Comparison of ENCODE assay signal across 19 mouse cellular contexts in the genomic region with DNA sequence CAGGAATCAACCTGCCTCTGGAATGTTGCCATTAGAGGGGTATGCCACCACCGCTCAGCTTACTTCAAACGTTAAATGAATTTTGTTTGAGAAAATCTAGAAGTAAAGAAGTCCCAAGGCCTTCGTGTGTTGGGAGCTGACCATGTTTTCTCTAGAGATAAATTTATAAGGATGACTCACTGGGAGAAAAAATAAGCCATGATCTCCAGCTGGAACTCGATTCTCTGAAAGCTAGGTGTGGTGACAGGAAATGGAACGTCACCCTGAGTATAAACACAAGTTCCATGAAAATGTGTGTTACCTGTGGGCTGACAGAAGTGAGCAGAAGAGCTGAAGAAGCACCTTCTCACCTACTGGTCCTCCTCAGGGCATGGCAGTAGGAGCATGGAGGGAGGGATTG. TPM values are rescaled to one million over a fixed set of nuclear protein-coding genes. Genes with fewer than 3 reads are reported as not detected.
DNase-seq lines count a peak whose midpoint lies in the region; ATAC-seq and TF ChIP-seq lines count a peak whose summit lies in the region.
"Had no signal": no experiment of that assay in that cellular context is flagged by ENCODE, and none has a peak within 500 bp of the region (broad histone marks: within the 10 kb centered on the region; RNA-seq: fewer than 3 reads in every experiment).

No protein-coding gene starts in this region.

- H3K36me3 ChIP-seq in heart, embryonic 12.5 days: no peaks in the 10 kb centered on the region
- H3K36me3 ChIP-seq in limb, embryonic 15.5 days: no peaks in the 10 kb centered on the region
- H3K36me3 ChIP-seq: hindbrain, embryonic 13.5 days; liver, embryonic 13.5 days; midbrain, embryonic 12.5 days had no signal

- H3K4me2 ChIP-seq in heart, embryonic 12.5 days: no peak overlapping the region
- H3K4me2 ChIP-seq in limb, embryonic 15.5 days: no peak overlapping the region
- H3K4me2 ChIP-seq: forebrain, embryonic 13.5 days; hindbrain, embryonic 13.5 days; liver, embryonic 13.5 days; midbrain, embryonic 12.5 days had no signal

- no peak for ATAC-seq in heart, embryonic 12.5 days (ENCODE audit: insufficient number of reproducible peaks, low FRiP score)
- ATAC-seq in limb, embryonic 15.5 days (ENCODE audit: insufficient number of reproducible peaks, low FRiP score, low TSS enrichment, low read depth): no peak
- ATAC-seq: CD4-positive, CD25-positive, alpha-beta regulatory T cell, adult 4 months; forebrain, embryonic 13.5 days had no signal

- no peaks in the 10 kb centered on the region for H3K27me3 ChIP-seq in heart, embryonic 12.5 days (replicated peaks)
- H3K27me3 ChIP-seq in limb, embryonic 15.5 days: no peaks in the 10 kb centered on the region
- H3K27me3 ChIP-seq: forebrain, embryonic 13.5 days; hindbrain, embryonic 13.5 days; liver, embryonic 13.5 days; midbrain, embryonic 12.5 days had no signal

- intact Hi-C loops in heart, postnatal 36 days (cut with DNase I): no loop called here
- intact Hi-C loops in left cerebral cortex, adult 2 months (cut with DNase I): no loop called here

- no peak for TF ChIP-seq CTCF in left cerebral cortex, adult 2 months (IDR thresholded peaks at IDR 0.05)

- no peak overlapping the region for H3K4me3 ChIP-seq in heart, embryonic 12.5 days
- no peak overlapping the region for H3K4me3 ChIP-seq in left cerebral cortex, adult 2 months
- H3K4me3 ChIP-seq in brown adipose tissue, adult 24 weeks (ENCODE audit: insufficient read depth, low read depth, low read length): no peak overlapping the region
- H3K4me3 ChIP-seq in limb, embryonic 15.5 days: no peak overlapping the region
- H3K4me3 ChIP-seq: forebrain, embryonic 13.5 days; hindbrain, embryonic 13.5 days; liver, embryonic 13.5 days; midbrain, embryonic 12.5 days had no signal

- peak overlapping the region; percentile 69 for H3K27ac ChIP-seq in heart, embryonic 12.5 days (ENCODE audit: poor library complexity, severe bottlenecking)
- H3K27ac ChIP-seq in left cerebral cortex, adult 2 months: peak overlapping the region; percentile 54; the same call in 1 of the 2 replicates
- peak overlapping the region; percentile 78 for H3K27ac ChIP-seq in brown adipose tissue, adult 24 weeks (replicated peaks; ENCODE audit: low read depth, low read length)
- 0 out of 2 replicates have a peak overlapping the region, but pooled peaks have one; percentile 93 for H3K27ac ChIP-seq in limb, embryonic 15.5 days
- H3K27ac ChIP-seq: forebrain, embryonic 13.5 days; hindbrain, embryonic 13.5 days; liver, embryonic 13.5 days; midbrain, embryonic 12.5 days had no signal

- H3K9me3 ChIP-seq in heart, embryonic 12.5 days (replicated peaks): no peaks in the 10 kb centered on the region
- no peaks in the 10 kb centered on the region for H3K9me3 ChIP-seq in limb, embryonic 15.5 days
- H3K9me3 ChIP-seq: forebrain, embryonic 13.5 days; G1E; hindbrain, embryonic 13.5 days; liver, embryonic 13.5 days; midbrain, embryonic 12.5 days had no signal

- WGBS in heart, embryonic 12.5 days: 60% methylated on average over 5 of the region's 5 CpGs
- 73% methylated on average over 5 of the region's 5 CpGs for WGBS in limb, embryonic 15.5 days

- H3K9ac ChIP-seq in heart, embryonic 12.5 days: no peak overlapping the region
- H3K9ac ChIP-seq in limb, embryonic 15.5 days: no peak overlapping the region
- H3K9ac ChIP-seq: forebrain, embryonic 13.5 days; hindbrain, embryonic 13.5 days; midbrain, embryonic 12.5 days had no signal

- H3K4me1 ChIP-seq in heart, embryonic 12.5 days (replicated peaks): peaks cover 75% of the 10 kb centered on the region
- H3K4me1 ChIP-seq in brown adipose tissue, adult 24 weeks (ENCODE audit: control insufficient read depth, insufficient read depth, insufficient read length, low read length): peaks cover 50% of the 10 kb centered on the region
- peaks cover 38% of the 10 kb centered on the region for H3K4me1 ChIP-seq in limb, embryonic 15.5 days

- no peak for DNase-seq in heart, postnatal 36 days
- DNase-seq in left cerebral cortex, adult 2 months (ENCODE audit: extremely low spot score in 1 of 2, low spot score in 2 of 2): no peak
- no peak for DNase-seq in left cerebral cortex, adult 18-20 months (ENCODE audit: low spot score in 2 of 2)
- DNase-seq in cerebellum, postnatal 4 days (ENCODE audit: low spot score in 2 of 2): no peak
- DNase-seq: cerebellum, adult 11 months; cerebellum, postnatal 14 days; kidney, adult 18-20 months; left cerebral cortex, postnatal 4 days; liver, embryonic 13.5 days; right cerebral cortex, postnatal 14 days had no signal

RNA-seq across cellular contexts. Expression of a gene that starts 38.8 kb away (rescaled TPM):
- 16.2 and 18.0 TPM in 2 replicates for polyA plus RNA-seq in heart, embryonic 12.5 days (2016; fragmentation: Nextera tagmentation; extraction: Ambion mirVana)
- 10 to 100 TPM in 1 of 2 experiments, 1 to 10 TPM in 1; 9.6 to 10.9 TPM for total RNA-seq in heart, postnatal 36 days (2021)
- total RNA-seq in left cerebral cortex, adult 2 months (2021): 10 to 100 TPM; 19.3 to 24.7 TPM
- 10 to 100 TPM; 21.6 to 22.8 TPM for total RNA-seq in left cerebral cortex, adult 18-20 months (2021)
- polyA plus RNA-seq in brown adipose tissue, adult 24 weeks (2012; ENCODE audit: insufficient read depth, insufficient read length, missing spikeins): 10.4 and 13.6 TPM in 2 replicates
- polyA plus RNA-seq in limb, embryonic 15.5 days (2015; fragmentation: Nextera tagmentation; extraction: Ambion mirVana): 22.9 and 24.5 TPM in 2 replicates

RNA-seq across cellular contexts. Expression of a gene that starts 49.2 kb away (rescaled TPM):
- polyA plus RNA-seq in heart, embryonic 12.5 days (2016; fragmentation: Nextera tagmentation; extraction: Ambion mirVana): 415 and 416 TPM in 2 replicates
- 100 to 1,000 TPM; 147 to 159 TPM for total RNA-seq in heart, postnatal 36 days (2021)
- 100 to 1,000 TPM; 174 to 176 TPM for total RNA-seq in left cerebral cortex, adult 2 months (2021)
- 100 to 1,000 TPM; 188 to 189 TPM for total RNA-seq in left cerebral cortex, adult 18-20 months (2021)
- 107 and 116 TPM in 2 replicates for polyA plus RNA-seq in brown adipose tissue, adult 24 weeks (2012; ENCODE audit: insufficient read depth, insufficient read length, missing spikeins)
- polyA plus RNA-seq in limb, embryonic 15.5 days (2015; fragmentation: Nextera tagmentation; extraction: Ambion mirVana): 456 and 462 TPM in 2 replicates

RNA-seq across cellular contexts. Expression of a gene that starts 50.5 kb away (rescaled TPM):
- 0.45 TPM in 1 of 2 replicates, not detected in the other for polyA plus RNA-seq in heart, embryonic 12.5 days (2016; fragmentation: Nextera tagmentation; extraction: Ambion mirVana)
- not detected for total RNA-seq in heart, postnatal 36 days (2021)
- not detected for total RNA-seq in left cerebral cortex, adult 2 months (2021)
- under 1 TPM in 1 of 2 experiments, not detected in 1; 0.58 TPM for total RNA-seq in left cerebral cortex, adult 18-20 months (2021)
- polyA plus RNA-seq in brown adipose tissue, adult 24 weeks (2012; ENCODE audit: insufficient read depth, insufficient read length, missing spikeins): not detected in 2 replicates
- polyA plus RNA-seq in limb, embryonic 15.5 days (2015; fragmentation: Nextera tagmentation; extraction: Ambion mirVana): 0.42 TPM in 1 of 2 replicates, not detected in the other
- total RNA-seq: left cerebral cortex, postnatal 4 days had no signal
- polyA plus RNA-seq: CD4-positive, CD25-positive, alpha-beta regulatory T cell, adult 4 months; hindbrain, embryonic 13.5 days; liver, embryonic 13.5 days; stomach, embryonic 16.5 days had no signal
